Mouse (Mus musculus): ENCODE measurements around the gene Ccl20.

GRCm38 (mm10) chr1:83099580-83100137 is 16.9 kb upstream of the Ccl20 start:
- TF ChIP-seq CTCF (IDR thresholded peaks at IDR 0.05; ENCODE audit: low read depth, low read length) = no peak
- TF ChIP-seq POLR2A (IDR thresholded peaks at IDR 0.05; ENCODE audit: borderline replicate concordance, low read depth, low read length) = no peak

All from bone marrow macrophage, adult 2 months (primary cell).